Mouse (Mus musculus) Patski (cell line): ENCODE results near the gene Bglap. TPM values are rescaled to one million over a fixed set of nuclear protein-coding genes. Genes with fewer than 3 reads are reported as not detected.
"Not testable (repeated sequence)": the region's sequence is repeated elsewhere in the genome, so short reads cannot be mapped to it uniquely, and the experiment has no call there.

Experiments used
- ATAC-seq: fragments of 100-300 bp; one replicate; pipeline ENCODE4 v1.8.0; 2021
- CTCF ChIA-PET: fragments of 350-600 bp; sonication (Branson Sonifier 250); formaldehyde crosslinking; loops from one replicate; lab custom pipeline; 2022; ENCODE audit warnings: inconsistent platforms; lab: Charles Lee
- POLR2A ChIA-PET: fragments of 350-600 bp; sonication (Branson Sonifier 250); formaldehyde crosslinking; loops from one replicate; lab custom pipeline; 2022; ENCODE audit warnings: antibody characterized with exemption, inconsistent platforms; lab: Charles Lee
- DNase-seq: peaks from one replicate; pipeline ENCODE4 v3.0.0-alpha.2; 2011; ENCODE audit warnings: low read depth, low spot score
- H3K27me3 ChIP-seq: fragments of 371-371 bp; one replicate; pipeline ENCODE4 v1.5.1; 2021
- CTCF ChIP-seq: fragments of 100-300 bp; IDR thresholded peaks from one replicate; pipeline ENCODE4 v1.5.1; 2021
- in situ Hi-C: fragments of 300-500 bp; cut with MboI; formaldehyde crosslinking; loops from 3 replicates; pipeline ENCODE4 v1.11.1; 2018; ENCODE audit warnings: low pct_unique_long_range_greater_than_20kb, mixed read lengths
- polyA plus RNA-seq: library from polyadenylated mRNA; unstranded; gene quantifications from one replicate; pipeline ENCODE4 v1.2.3, GENCODE M21; 2021

Gene Bglap
- polyA plus RNA-seq, 1 experiment from 2014 or later, result 0.22 TPM

GRCm38 (mm10) chr3:88398666-88399065 is 14.4 kb upstream of the Bglap start:
- in situ Hi-C loops, result no loop called here
- POLR2A ChIA-PET, result interaction anchor here (0.6 kb wide), 1 partner anchor 37 kb away, joined by 3 read pairs; no protein-coding TSS in a partner anchor
- no peak for TF ChIP-seq CTCF
- CTCF ChIA-PET, result interaction anchor here (3.3 kb wide), 1 partner anchor 8 kb away, joined by 15 read pairs; no protein-coding TSS in a partner anchor
- no peaks in the 10 kb centered on the region for H3K27me3 ChIP-seq
- ATAC-seq (no peak), DNase-seq (no peak)

GRCm38 (mm10) chr3:88395742-88396141 is 11.5 kb upstream of the Bglap start:
- DNase-seq (no peak), ATAC-seq (no peak)
- no peak for TF ChIP-seq CTCF
- H3K27me3 ChIP-seq, result no peaks in the 10 kb centered on the region
- in situ Hi-C loops, result no loop called here
- POLR2A ChIA-PET, result no interaction called here
- CTCF ChIA-PET, result interaction anchor here (1.2 to 3.3 kb wide), 2 partner anchors 11 to 71 kb away, joined by 4 to 15 read pairs; no protein-coding TSS in a partner anchor

GRCm38 (mm10) chr3:88395288-88395687 is 11.0 kb upstream of the Bglap start:
- ATAC-seq, result no peak
- no peak for DNase-seq
- ChIA-PET CTCF (interaction anchor here (0.9 to 3.3 kb wide), 4 partner anchors 8 to 77 kb away, joined by 3 to 15 read pairs (median 4); no protein-coding TSS in a partner anchor), POLR2A (no interaction called here)
- H3K27me3 ChIP-seq, result no peaks in the 10 kb centered on the region
- no peak for TF ChIP-seq CTCF
- in situ Hi-C loops, result no loop called here

GRCm38 (mm10) chr3:88393776-88394375 is 9.6 kb upstream of the Bglap start:
- ChIA-PET POLR2A (no interaction called here), CTCF (no interaction called here)
- ATAC-seq (no peak), DNase-seq (no peak)
- H3K27me3 ChIP-seq, result no peaks in the 10 kb centered on the region
- TF ChIP-seq CTCF, result no peak
- in situ Hi-C loops, result no loop called here

DNA sequence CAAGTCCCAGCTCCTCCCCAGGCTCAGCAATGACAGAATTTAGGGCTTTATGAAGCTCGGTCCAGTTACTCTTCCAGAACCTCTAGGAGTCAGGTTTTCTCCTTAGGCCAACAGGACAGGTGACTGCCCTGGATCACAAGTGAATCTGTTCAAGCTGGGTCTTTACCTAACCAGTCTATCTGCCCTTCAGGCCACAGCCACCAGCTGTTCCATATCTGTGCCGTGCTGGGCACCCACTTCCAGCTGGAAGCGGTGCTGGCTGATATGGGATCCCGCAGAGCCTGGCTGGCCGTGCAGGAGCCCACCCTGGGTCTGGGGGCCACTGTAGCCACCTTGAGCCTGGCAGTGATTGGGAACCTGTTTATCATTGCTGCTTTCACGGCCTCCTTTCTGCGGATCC is 1.9 kb downstream of the Bglap start:
- DNase-seq, in situ Hi-C loops, CTCF ChIA-PET, POLR2A ChIA-PET, H3K27me3 ChIP-seq, ATAC-seq: not testable (repeated sequence)

- DNase-seq, in situ Hi-C loops, H3K27me3 ChIP-seq, CTCF ChIA-PET, POLR2A ChIA-PET, ATAC-seq: not testable (repeated sequence)
Measured at GRCm38 (mm10) chr3:88381389-88382315, 2.6 kb downstream of the Bglap start.

DNA sequence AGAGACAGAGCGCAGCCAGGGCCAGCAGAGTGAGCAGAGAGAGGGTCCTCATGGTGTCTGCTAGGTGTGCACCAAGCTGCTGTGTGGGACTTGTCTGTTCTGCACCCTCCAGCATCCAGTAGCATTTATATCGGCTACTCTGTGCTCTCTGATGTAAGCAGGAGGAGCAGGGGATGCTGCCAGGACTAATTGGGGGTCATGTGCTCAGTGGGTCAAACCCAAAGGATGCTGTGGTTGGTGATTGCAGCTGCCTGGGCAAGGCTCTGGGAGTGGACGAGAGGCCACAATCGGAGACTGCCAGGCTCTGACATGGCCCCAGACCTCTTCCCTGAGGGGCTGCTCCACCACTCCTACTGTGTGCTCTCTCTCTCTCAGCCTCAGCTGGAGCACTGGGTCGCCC is 5.7 kb downstream of the Bglap start, which contains the start of gene Bglap2:
Bglap2 (minus strand) TSS at position 101 of the 400 bp plus-strand sequence.
- in situ Hi-C loops, POLR2A ChIA-PET, ATAC-seq, DNase-seq, H3K27me3 ChIP-seq, CTCF ChIA-PET: not testable (repeated sequence)

GRCm38 (mm10) chr3:88376644-88377043 is 7.6 kb downstream of the Bglap start:
- POLR2A ChIA-PET, CTCF ChIA-PET, ATAC-seq, DNase-seq, H3K27me3 ChIP-seq, in situ Hi-C loops: not testable (repeated sequence)

- POLR2A ChIA-PET, H3K27me3 ChIP-seq, DNase-seq, ATAC-seq, in situ Hi-C loops, CTCF ChIA-PET: not testable (repeated sequence)
Measured at GRCm38 (mm10) chr3:88375750-88376626, 8.3 kb downstream of the Bglap start.

GRCm38 (mm10) chr3:88372643-88373042 is 11.6 kb downstream of the Bglap start, which contains the start of gene Bglap3:
Bglap3 (minus strand) TSS chr3:88372743.
- ATAC-seq, H3K27me3 ChIP-seq, in situ Hi-C loops, DNase-seq, CTCF ChIA-PET, POLR2A ChIA-PET: not testable (repeated sequence)

DNA sequence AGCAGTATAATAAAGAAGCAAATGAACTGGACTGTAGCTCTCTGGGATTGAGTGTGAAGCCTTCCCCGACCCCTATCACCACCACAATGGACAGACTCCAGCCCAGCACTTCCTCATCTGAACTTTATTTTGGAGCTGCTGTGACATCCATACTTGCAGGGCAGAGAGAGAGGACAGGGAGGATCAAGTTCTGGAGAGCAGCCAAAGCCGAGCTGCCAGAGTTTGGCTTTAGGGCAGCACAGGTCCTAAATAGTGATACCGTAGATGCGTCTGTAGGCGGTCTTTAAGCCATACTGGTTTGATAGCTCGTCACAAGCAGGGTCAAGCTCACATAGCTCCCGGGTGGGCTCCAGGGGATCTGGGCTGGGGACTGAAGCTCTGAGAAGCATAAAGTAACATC is 15.8 kb downstream of the Bglap start:
- POLR2A ChIA-PET, in situ Hi-C loops, DNase-seq, H3K27me3 ChIP-seq, ATAC-seq, CTCF ChIA-PET: not testable (repeated sequence)

DNA sequence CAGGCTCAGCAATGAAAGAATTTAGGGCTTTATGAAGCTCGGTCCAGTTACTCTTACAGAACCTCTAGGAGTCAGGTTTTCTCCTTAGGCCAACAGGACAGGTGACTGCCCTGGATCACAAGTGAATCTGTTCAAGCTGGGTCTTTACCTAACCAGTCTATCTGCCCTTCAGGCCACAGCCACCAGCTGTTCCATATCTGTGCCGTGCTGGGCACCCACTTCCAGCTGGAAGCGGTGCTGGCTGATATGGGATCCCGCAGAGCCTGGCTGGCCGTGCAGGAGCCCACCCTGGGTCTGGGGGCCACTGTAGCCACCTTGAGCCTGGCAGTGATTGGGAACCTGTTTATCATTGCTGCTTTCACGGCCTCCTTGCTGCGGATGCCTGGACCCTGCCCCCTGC is 16.7 kb downstream of the Bglap start:
- ATAC-seq, DNase-seq, POLR2A ChIA-PET, H3K27me3 ChIP-seq, CTCF ChIA-PET, in situ Hi-C loops: not testable (repeated sequence)

DNA sequence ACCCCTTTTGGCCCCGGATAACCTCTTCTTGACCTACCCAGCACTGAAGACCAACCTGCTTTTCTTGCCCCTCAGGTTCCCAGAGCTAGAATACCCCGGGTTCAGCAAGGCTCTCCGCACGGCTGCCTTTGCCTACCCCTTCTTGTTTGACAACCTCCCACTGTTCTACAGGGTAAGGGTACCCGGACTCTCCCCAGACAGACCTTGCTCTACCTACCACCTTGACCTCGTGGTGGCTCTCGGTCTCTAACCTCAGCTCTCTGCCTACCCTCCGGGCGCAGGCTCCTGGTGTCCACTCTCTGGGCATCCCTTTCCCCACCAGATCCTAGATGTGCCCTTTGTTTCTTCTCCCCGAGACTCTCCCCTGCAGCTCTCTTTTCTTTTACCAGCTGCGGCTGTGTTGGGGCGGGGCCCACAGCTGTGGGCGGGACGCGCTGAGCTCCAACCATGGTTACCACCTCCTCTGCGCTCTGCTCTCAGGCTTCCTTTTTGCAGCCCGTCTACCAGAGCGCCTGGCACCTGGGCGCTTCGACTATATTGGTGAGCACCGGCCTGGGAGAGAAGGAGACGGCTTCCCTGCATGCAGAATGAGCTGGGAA is 17.3 kb downstream of the Bglap start:
- DNase-seq, in situ Hi-C loops, POLR2A ChIA-PET, CTCF ChIA-PET, H3K27me3 ChIP-seq: not testable (repeated sequence)
- ATAC-seq, result peak; percentile 20
